Mouse (Mus musculus): Measurements from ENCODE around the gene Btnl9. TPM values are rescaled to one million over a fixed set of nuclear protein-coding genes. Genes with fewer than 3 reads are reported as not detected.
"Not testable (repeated sequence)": the region's sequence is repeated elsewhere in the genome, so short reads cannot be mapped to it uniquely, and the experiment has no call there.

The Btnl9 gene
- polyA plus RNA-seq, 1 experiment from 2014 or later: 0.23 TPM

- peak overlapping the region; percentile 86 for H3K4me3 ChIP-seq
- no peaks in the 10 kb centered on the region for H3K9me3 ChIP-seq
- WGBS: 59% methylated on average over 2 of the region's 2 CpGs
- H3K4me1 ChIP-seq: peaks cover 17% of the 10 kb centered on the region
- peak overlapping the region; percentile 100 for H3K27ac ChIP-seq
- peaks cover 9% of the 10 kb centered on the region; the same call in 1 of the 2 replicates for H3K36me3 ChIP-seq
- no peak for DNase-seq (ENCODE audit: low spot score)
- no peaks in the 10 kb centered on the region for H3K27me3 ChIP-seq (ENCODE audit: insufficient read depth, poor library complexity, severe bottlenecking)
Observed at GRCm38 (mm10) chr11:49202071-49202470, 15.1 kb upstream of the Btnl9 start.

DNA sequence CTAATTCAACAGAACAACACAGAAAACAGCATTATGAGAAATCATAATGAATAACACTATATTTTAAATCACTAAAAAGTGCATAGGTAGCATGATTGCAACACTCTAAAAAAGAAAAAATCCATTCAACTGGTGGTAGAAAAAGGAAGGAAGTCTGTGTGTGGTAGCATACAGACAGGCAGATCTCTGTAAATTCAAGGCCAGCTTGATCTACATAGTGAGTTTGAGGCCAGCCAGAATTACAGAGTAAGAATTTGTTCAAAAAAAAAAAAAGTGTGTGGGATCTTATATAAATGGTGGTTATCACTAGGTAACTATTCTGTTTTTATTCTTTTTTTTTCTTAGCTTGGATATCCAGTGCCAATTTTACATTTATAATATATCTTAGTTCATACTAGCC, 14.2 kb upstream of the Btnl9 start:
- H3K9me3 ChIP-seq: no peaks in the 10 kb centered on the region
- DNase-seq (ENCODE audit: low spot score): no peak

GRCm38 (mm10) chr11:49200666-49201065, 13.7 kb upstream of the Btnl9 start:
- Histone ChIP-seq H3K4me1 (peaks cover 13% of the 10 kb centered on the region), H3K9me3 (no peaks in the 10 kb centered on the region), H3K27me3 (ENCODE audit: insufficient read depth, poor library complexity, severe bottlenecking) (no peaks in the 10 kb centered on the region), H3K36me3 (no peaks in the 10 kb centered on the region), H3K4me3 (no peak overlapping the region), H3K27ac (no peak overlapping the region)
- DNase-seq (ENCODE audit: low spot score): no peak

More for the DNA sequence above, 14.2 kb upstream of the Btnl9 start:
- peaks cover under 1% of the 10 kb centered on the region; the same call in 1 of the 2 replicates for H3K36me3 ChIP-seq
- H3K27me3 ChIP-seq (ENCODE audit: insufficient read depth, poor library complexity, severe bottlenecking): no peaks in the 10 kb centered on the region
- H3K4me3 ChIP-seq: no peak overlapping the region
- no peak overlapping the region for H3K27ac ChIP-seq
- peaks cover 13% of the 10 kb centered on the region for H3K4me1 ChIP-seq

- H3K4me1 ChIP-seq: no peaks in the 10 kb centered on the region
- no peak overlapping the region for H3K27ac ChIP-seq
- no peaks in the 10 kb centered on the region for H3K36me3 ChIP-seq
- no peak overlapping the region for H3K4me3 ChIP-seq
- H3K9me3 ChIP-seq: no peaks in the 10 kb centered on the region
- H3K27me3 ChIP-seq (ENCODE audit: insufficient read depth, poor library complexity, severe bottlenecking): no peaks in the 10 kb centered on the region
- 74% methylated on average over 7 of the region's 7 CpGs for WGBS
- DNase-seq (ENCODE audit: low spot score): no peak
Observed at GRCm38 (mm10) chr11:49195819-49196322, 8.9 kb upstream of the Btnl9 start.

DNA sequence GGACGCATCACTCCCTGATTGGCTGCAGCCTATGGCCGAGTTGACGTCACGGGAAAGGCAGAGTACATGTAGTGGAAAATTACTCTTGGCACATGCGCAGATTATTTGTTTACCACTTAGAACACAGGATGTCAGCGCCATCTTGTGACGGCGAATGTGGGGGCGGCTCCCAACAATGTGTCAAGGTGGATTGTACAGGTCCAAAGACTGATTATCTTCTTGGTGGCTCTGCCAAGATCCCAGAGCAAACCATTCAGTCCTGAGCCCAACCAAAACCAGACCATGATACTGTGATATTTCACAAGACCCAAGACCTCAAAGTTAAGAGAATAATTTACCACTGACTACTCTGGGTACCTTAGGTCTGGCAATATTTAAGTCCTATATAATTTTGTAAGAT, 7.8 kb upstream of the Btnl9 start:
- H3K36me3 ChIP-seq; H3K27ac ChIP-seq; H3K4me3 ChIP-seq; H3K27me3 ChIP-seq (ENCODE audit: insufficient read depth, poor library complexity, severe bottlenecking); H3K9me3 ChIP-seq; H3K4me1 ChIP-seq; DNase-seq (ENCODE audit: low spot score): not testable (repeated sequence)
- WGBS: 94% methylated on average over 9 of the region's 9 CpGs

GRCm38 (mm10) chr11:49191083-49191482, 4.1 kb upstream of the Btnl9 start:
- Histone ChIP-seq H3K4me3 (no peak overlapping the region), H3K27ac (no peak overlapping the region), H3K36me3 (no peaks in the 10 kb centered on the region), H3K9me3 (no peaks in the 10 kb centered on the region), H3K27me3 (ENCODE audit: insufficient read depth, poor library complexity, severe bottlenecking) (no peaks in the 10 kb centered on the region), H3K4me1 (no peaks in the 10 kb centered on the region)
- no peak for DNase-seq (ENCODE audit: low spot score)
- WGBS: 49% methylated on average over 2 of the region's 2 CpGs

DNA sequence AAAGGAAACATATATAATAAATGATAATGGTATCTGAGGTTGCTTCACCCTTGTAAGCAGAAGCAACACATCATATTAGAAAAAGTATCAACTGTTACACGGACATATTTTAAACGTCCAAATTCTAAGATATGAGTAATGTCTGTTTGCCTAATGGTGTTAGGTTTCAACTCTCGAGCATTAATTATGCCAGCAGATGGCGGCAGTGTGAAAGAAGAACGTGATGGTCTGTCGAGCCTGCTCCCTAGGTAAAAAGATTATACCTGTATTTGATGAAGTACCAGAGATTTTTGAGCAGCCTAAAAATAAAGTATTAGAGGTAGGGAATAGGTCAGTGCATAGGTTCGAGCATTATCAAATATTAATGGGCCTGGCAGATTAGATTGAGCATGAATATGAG, 2.8 kb upstream of the Btnl9 start:
- WGBS: 5% methylated on average over 7 of the region's 7 CpGs

GRCm38 (mm10) chr11:49187701-49188100, 742 bp upstream of the Btnl9 start:
- DNase-seq (ENCODE audit: low spot score): no peak
- no peaks in the 10 kb centered on the region for H3K9me3 ChIP-seq
- no peak overlapping the region for H3K27ac ChIP-seq
- no peak overlapping the region for H3K4me3 ChIP-seq
- H3K36me3 ChIP-seq: no peaks in the 10 kb centered on the region
- 73% methylated on average over 10 of the region's 10 CpGs for WGBS
- H3K27me3 ChIP-seq (ENCODE audit: insufficient read depth, poor library complexity, severe bottlenecking): no peaks in the 10 kb centered on the region
- H3K4me1 ChIP-seq: no peaks in the 10 kb centered on the region

More for the DNA sequence above, 2.8 kb upstream of the Btnl9 start:
- Histone ChIP-seq H3K9me3 (no peaks in the 10 kb centered on the region), H3K4me1 (no peaks in the 10 kb centered on the region), H3K27me3 (ENCODE audit: insufficient read depth, poor library complexity, severe bottlenecking) (no peaks in the 10 kb centered on the region), H3K4me3 (no peak overlapping the region), H3K36me3 (no peaks in the 10 kb centered on the region), H3K27ac (no peak overlapping the region)
- DNase-seq (ENCODE audit: low spot score): no peak

DNA sequence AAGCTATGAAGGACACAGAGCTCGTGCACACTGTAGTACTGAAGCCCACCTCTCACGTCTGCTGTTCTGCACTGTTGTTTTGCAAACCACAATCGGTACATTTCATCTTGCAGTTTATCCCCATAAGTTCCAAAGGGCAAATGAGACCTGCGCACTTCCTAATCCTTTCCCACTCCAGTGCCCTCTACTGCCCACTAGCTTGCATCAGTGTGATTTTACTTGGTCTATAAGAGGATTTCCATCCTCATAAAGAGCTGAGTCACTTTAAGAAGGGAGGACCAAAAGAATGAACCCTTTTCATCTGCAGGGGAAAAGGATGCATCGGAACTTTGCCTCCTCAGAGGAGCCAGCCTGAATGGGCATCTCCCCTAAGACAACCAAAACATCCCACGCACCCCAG, 507 bp downstream of the Btnl9 start:
- Histone ChIP-seq H3K4me1 (no peaks in the 10 kb centered on the region), H3K36me3 (no peaks in the 10 kb centered on the region), H3K9me3 (no peaks in the 10 kb centered on the region), H3K27ac (no peak overlapping the region), H3K27me3 (ENCODE audit: insufficient read depth, poor library complexity, severe bottlenecking) (no peaks in the 10 kb centered on the region), H3K4me3 (no peak overlapping the region)
- 72% methylated on average over 6 of the region's 6 CpGs for WGBS
- DNase-seq (ENCODE audit: low spot score): no peak

DNA sequence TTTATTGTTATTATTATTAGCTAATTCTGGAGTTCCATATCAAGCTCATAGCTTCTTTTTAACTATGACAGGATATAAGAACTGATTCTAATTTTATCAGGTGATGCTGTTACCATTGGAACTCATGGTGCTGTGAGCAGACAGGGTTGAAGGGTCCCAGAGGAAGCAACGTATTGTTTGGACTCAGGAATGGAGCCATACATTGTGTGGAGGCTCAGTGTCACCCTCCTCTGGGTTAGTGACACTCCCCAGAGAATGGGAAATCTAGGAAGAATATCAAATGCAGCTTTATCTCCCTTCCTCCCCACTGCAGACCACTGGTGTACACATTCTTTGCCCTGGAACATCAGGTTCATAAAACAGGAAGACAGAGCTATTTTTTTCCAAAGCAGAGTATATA, 3.8 kb downstream of the Btnl9 start:
- H3K27me3 ChIP-seq (ENCODE audit: insufficient read depth, poor library complexity, severe bottlenecking): no peaks in the 10 kb centered on the region
- H3K4me1 ChIP-seq: no peaks in the 10 kb centered on the region
- DNase-seq (ENCODE audit: low spot score): no peak
- no peaks in the 10 kb centered on the region for H3K9me3 ChIP-seq
- no peak overlapping the region for H3K4me3 ChIP-seq
- WGBS: 64% methylated on average over 1 of the region's 1 CpGs
- no peaks in the 10 kb centered on the region for H3K36me3 ChIP-seq
- H3K27ac ChIP-seq: no peak overlapping the region

DNA sequence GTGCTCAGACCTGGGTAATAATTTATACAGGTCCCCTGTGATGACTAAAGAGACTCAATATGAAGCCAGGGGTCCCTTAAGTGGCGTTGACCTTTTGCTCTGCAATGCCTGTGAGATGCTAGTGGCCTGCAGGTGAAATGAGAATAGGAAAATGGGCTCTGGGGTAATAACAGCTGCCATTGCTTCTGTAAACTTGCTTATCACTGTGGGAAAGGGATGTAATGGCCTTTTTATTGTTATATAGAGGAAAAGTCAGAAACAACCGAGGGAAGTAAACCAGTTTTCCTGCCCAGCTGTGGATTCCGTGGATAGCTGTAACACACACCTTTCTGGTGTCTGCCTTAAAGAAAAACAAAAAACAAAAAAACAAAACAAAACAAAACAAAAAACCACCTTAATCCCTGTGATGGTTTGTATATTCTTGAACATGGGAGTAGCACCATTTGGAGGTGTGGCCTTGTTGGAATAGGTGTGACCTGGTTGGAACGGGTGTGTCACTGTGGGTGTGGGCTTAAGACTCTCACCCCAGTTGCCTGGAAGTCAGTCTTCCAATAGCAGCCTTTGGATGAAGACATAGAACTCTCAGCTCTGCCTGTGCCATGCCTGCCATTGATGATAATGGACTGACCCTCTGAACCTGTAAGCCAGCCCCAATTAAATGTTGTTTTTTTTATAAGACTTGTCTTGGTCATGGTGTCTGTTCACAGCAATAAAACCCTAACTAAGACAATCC, 10.7 kb downstream of the Btnl9 start:
- H3K4me1 ChIP-seq; H3K9me3 ChIP-seq; DNase-seq (ENCODE audit: low spot score); H3K27ac ChIP-seq; H3K4me3 ChIP-seq; H3K36me3 ChIP-seq; H3K27me3 ChIP-seq (ENCODE audit: insufficient read depth, poor library complexity, severe bottlenecking): not testable (repeated sequence)
- WGBS: 73% methylated on average over 4 of the region's 4 CpGs

DNA sequence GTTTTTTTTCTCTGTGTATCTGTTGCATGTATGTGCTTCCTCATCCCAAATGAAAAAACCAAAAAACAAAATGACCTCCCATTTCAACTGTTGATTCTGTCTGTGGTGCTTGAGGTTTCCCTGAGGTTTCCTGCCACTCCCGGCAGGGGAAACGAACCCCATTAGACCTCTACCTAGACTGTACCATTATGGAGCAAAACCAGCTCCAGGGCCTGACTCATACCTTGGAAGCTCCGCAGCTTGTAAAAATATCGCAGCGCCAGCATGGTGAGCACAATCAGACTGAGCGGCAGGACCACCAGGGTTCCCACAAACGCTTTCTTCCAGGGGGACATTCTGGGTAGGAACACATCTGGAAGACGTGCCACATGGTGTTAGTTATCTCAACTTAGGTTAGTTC, 11.6 kb downstream of the Btnl9 start:
- H3K36me3 ChIP-seq: no peaks in the 10 kb centered on the region
- H3K4me1 ChIP-seq: 0 out of 2 replicates have a peak, but pooled peaks cover 4% of the 10 kb centered on the region
- peaks cover 5% of the 10 kb centered on the region for H3K27me3 ChIP-seq (ENCODE audit: insufficient read depth, poor library complexity, severe bottlenecking)
- DNase-seq (ENCODE audit: low spot score): no peak
- 86% methylated on average over 8 of the region's 8 CpGs for WGBS
- no peak overlapping the region for H3K4me3 ChIP-seq
- H3K9me3 ChIP-seq: no peaks in the 10 kb centered on the region
- H3K27ac ChIP-seq: no peak overlapping the region

DNA sequence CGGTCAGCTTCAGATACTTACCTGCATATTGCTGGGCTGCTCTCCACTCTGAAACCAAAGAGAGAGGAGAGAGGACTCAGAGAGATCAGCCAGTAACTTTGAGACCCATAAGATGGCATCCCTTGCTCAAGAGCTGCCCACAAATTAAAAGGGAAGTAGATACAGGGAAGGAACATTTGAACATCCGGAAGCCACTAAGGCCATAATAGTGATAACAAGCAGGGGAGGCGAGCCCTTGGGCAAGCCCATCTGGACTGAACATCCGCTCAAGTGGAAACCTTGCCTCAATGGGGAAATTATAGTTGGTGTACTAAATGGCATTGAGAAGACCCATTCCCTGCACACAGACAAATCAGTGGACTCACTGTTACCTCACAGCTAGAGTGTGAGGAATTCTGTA, 16.4 kb downstream of the Btnl9 start:
- no peaks in the 10 kb centered on the region for H3K36me3 ChIP-seq
- H3K4me1 ChIP-seq: peaks cover 12% of the 10 kb centered on the region
- H3K27ac ChIP-seq: no peak overlapping the region
- DNase-seq (ENCODE audit: low spot score): no peak
- no peak overlapping the region for H3K4me3 ChIP-seq
- 85% methylated on average over 4 of the region's 4 CpGs for WGBS
- peaks cover 32% of the 10 kb centered on the region for H3K27me3 ChIP-seq (ENCODE audit: insufficient read depth, poor library complexity, severe bottlenecking)
- no peaks in the 10 kb centered on the region; the same call in 1 of the 2 replicates for H3K9me3 ChIP-seq

Measured in heart, embryonic 10.5 days (tissue).